Mouse (Mus musculus) lung, postnatal 0 days (tissue): ENCODE results near the gene Arxes1. TPM values are rescaled to one million over a fixed set of nuclear protein-coding genes. Genes with fewer than 3 reads are reported as not detected.

ENCODE experiments used
- ATAC-seq: fragments of 200-750 bp; cut with Nextera tagmentation; 2 replicates; pipeline ENCODE4 v1.8.0; 2017; ENCODE audit warnings: moderate library complexity
- DNase-seq: peaks from one replicate; pipeline ENCODE4 v3.0.0-alpha.2; 2016; ENCODE audit warnings: low spot score
- H3K27ac ChIP-seq: fragments of 300-500 bp; sonication (generic); 2 replicates; pipeline ENCODE4 v1.5.1; 2014; ENCODE audit warnings: antibody characterized with exemption, mild to moderate bottlenecking, low read length, mixed read lengths
- H3K27me3 ChIP-seq: fragments of 300-500 bp; sonication (generic); replicated peaks from 2 replicates; pipeline ENCODE4 v1.6.1; 2014; ENCODE audit warnings: low read length, mixed read lengths; ENCODE audit not compliant: insufficient read depth
- H3K36me3 ChIP-seq: fragments of 300-500 bp; sonication (generic); 2 replicates; pipeline ENCODE4 v1.6.1; 2014; ENCODE audit warnings: low read length, mixed read lengths; ENCODE audit not compliant: insufficient read depth
- H3K4me1 ChIP-seq: fragments of 300-500 bp; sonication (generic); 2 replicates; pipeline ENCODE4 v1.6.1; 2014; ENCODE audit warnings: antibody characterized with exemption, low read depth, low read length, mixed read lengths; ENCODE audit not compliant: insufficient read depth
- H3K4me2 ChIP-seq: fragments of 300-500 bp; sonication (generic); replicated peaks from 2 replicates; pipeline ENCODE4 v1.6.1; 2014; ENCODE audit warnings: low read depth, mild to moderate bottlenecking, low read length, moderate library complexity, mixed read lengths
- H3K4me3 ChIP-seq: fragments of 300-500 bp; sonication (generic); 2 replicates; pipeline ENCODE4 v1.5.1; 2014; ENCODE audit warnings: low read depth, low read length
- H3K9ac ChIP-seq: fragments of 300-500 bp; sonication (generic); replicated peaks from 2 replicates; pipeline ENCODE4 v1.6.1; 2014; ENCODE audit warnings: low read depth, mild to moderate bottlenecking
- H3K9me3 ChIP-seq: fragments of 300-500 bp; sonication (generic); 2 replicates; pipeline ENCODE4 v1.6.1; 2016; ENCODE audit warnings: low read length, mixed read lengths
- CTCF ChIP-seq: IDR thresholded peaks from 2 replicates; pipeline ENCODE4 v1.5.1; 2016; ENCODE audit warnings: antibody characterized with exemption, mild to moderate bottlenecking
- EP300 ChIP-seq: IDR thresholded peaks from 2 replicates; pipeline ENCODE4 v1.6.1; 2016; ENCODE audit warnings: antibody characterized with exemption, mild to moderate bottlenecking, control low read depth
- WGBS: fragments of 180-500 bp; shearing (Covaris S2); extraction: QIAGEN DNeasy Blood & Tissue Kit; methylation state at CpG from one replicate; pipeline ENCODE4 v1.1.7; 2014; 5-methylcytosine and 5-hydroxymethylcytosine counted together
- polyA plus RNA-seq: library from polyadenylated mRNA; unstranded; fragments of >200 nt; fragmentation: Nextera tagmentation; extraction: Ambion mirVana; gene quantifications from 2 replicates; pipeline ENCODE4 v1.2.1, GENCODE M21; 2015

Gene Arxes1
- polyA plus RNA-seq, 1 experiment from 2014 or later, result 5.6 TPM

- Histone ChIP-seq H3K9ac (no peak overlapping the region), H3K27ac (no peak overlapping the region), H3K4me1 (no peaks in the 10 kb centered on the region), H3K4me2 (no peak overlapping the region), H3K27me3 (no peaks in the 10 kb centered on the region), H3K36me3 (no peaks in the 10 kb centered on the region), H3K9me3 (no peaks in the 10 kb centered on the region), H3K4me3 (no peak overlapping the region)
- TF ChIP-seq CTCF (no peak), EP300 (no peak)
- DNase-seq, result no peak
- ATAC-seq, result no peak
- WGBS, result 44% methylated on average over 5 of the region's 5 CpGs
Observed at GRCm38 (mm10) chrX:136007199-136007843, 25.8 kb upstream of the Arxes1 start.

- Histone ChIP-seq H3K36me3 (no peaks in the 10 kb centered on the region), H3K4me2 (no peak overlapping the region), H3K4me3 (no peak overlapping the region), H3K4me1 (no peaks in the 10 kb centered on the region), H3K27me3 (no peaks in the 10 kb centered on the region), H3K9ac (no peak overlapping the region), H3K9me3 (no peaks in the 10 kb centered on the region), H3K27ac (no peak overlapping the region)
- peak; percentile 23 for DNase-seq
- no peak for TF ChIP-seq CTCF
- TF ChIP-seq EP300, result no peak
- ATAC-seq, result peak; percentile 41
- WGBS, result 13% methylated on average over 2 of the region's 2 CpGs
Observed at GRCm38 (mm10) chrX:136014392-136014791, 18.8 kb upstream of the Arxes1 start.

DNA sequence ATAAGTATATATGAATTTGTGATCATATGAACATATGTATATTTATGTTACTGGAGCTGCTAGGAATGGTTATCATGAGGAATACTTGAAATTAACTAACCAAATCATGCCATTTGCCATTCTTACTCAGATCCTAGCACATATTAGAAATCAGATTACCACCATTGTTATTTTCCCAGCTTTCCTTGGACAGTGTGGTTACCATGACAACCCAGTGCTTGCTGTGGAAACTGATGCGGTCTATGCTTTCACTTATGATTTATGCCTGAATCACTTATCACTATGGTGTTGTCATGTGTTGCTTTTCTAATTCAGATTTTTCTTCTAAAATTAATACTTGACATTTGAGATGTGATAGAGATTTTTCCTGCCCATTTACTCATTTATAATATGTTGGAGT lies 2.8 kb upstream of the Arxes1 start:
- WGBS, result 47% methylated on average over 1 of the region's 1 CpGs
- Histone ChIP-seq H3K4me2 (no peak overlapping the region), H3K36me3 (no peaks in the 10 kb centered on the region), H3K4me1 (no peaks in the 10 kb centered on the region), H3K9ac (no peak overlapping the region), H3K4me3 (no peak overlapping the region), H3K27ac (no peak overlapping the region), H3K27me3 (no peaks in the 10 kb centered on the region), H3K9me3 (no peaks in the 10 kb centered on the region)
- DNase-seq (no peak), ATAC-seq (no peak)
- TF ChIP-seq CTCF (no peak), EP300 (no peak)

- H3K9ac ChIP-seq, result no peak overlapping the region
- TF ChIP-seq CTCF (no peak), EP300 (no peak)
Observed at GRCm38 (mm10) chrX:136043726-136044125, 10.6 kb downstream of the Arxes1 start.

DNA sequence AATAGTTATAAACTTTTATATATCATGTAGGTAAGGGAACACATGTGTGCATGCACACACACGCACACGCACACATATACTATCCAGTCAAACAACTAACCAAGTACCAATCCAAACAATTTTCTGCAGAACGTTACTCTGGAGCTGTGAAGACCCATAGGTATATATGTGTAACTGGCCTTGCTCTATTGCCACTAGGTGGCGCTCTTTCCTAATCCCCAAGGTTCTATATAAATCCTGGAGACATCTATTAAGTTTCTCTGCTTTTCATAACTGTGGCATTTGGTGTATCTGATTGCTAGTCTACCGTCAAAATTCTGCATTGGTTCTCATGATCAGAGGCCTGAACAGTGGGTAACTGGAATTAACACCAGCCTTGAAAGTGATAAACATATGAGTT lies 14.4 kb downstream of the Arxes1 start:
- H3K4me2 ChIP-seq, result no peak overlapping the region
- no peak for TF ChIP-seq EP300
- peak; percentile 77 for TF ChIP-seq CTCF
- DNase-seq (peak; percentile 75), ATAC-seq (peak; percentile 52; the same call in 1 of the 2 replicates)
- no peak overlapping the region for H3K4me3 ChIP-seq
- no peaks in the 10 kb centered on the region for H3K27me3 ChIP-seq
- WGBS, result 14% methylated on average over 5 of the region's 5 CpGs
- H3K36me3 ChIP-seq, result no peaks in the 10 kb centered on the region
- H3K9me3 ChIP-seq, result no peaks in the 10 kb centered on the region
- H3K4me1 ChIP-seq, result no peaks in the 10 kb centered on the region
- H3K9ac ChIP-seq, result no peak overlapping the region
- H3K27ac ChIP-seq, result no peak overlapping the region

More at GRCm38 (mm10) chrX:136043726-136044125, 10.6 kb downstream of the Arxes1 start:
- ATAC-seq (no peak), DNase-seq (no peak)
- Histone ChIP-seq H3K4me3 (no peak overlapping the region), H3K4me1 (no peaks in the 10 kb centered on the region), H3K4me2 (no peak overlapping the region), H3K9me3 (no peaks in the 10 kb centered on the region), H3K27ac (no peak overlapping the region), H3K27me3 (no peaks in the 10 kb centered on the region), H3K36me3 (no peaks in the 10 kb centered on the region)
- whole genome bisulfite sequencing, result 85% methylated on average over 1 of the region's 1 CpGs

DNA sequence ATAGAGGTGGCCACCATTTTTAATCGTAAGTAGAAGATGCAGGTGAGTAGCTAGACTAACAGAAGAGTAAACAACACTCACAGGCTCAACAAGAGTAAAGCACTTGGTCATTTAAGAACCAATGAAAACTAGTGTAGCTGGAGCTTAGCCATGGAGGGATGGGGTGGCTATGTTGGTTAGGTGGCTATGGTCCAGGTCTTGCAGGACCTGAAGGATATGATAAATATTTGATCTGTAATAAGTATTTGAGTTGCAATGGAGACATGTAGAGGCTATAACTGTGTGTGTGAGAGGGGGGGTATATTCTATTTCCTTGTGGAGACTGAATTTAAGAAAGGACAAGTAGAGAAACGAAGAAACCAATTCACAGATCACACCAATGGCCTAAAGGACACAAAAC lies 18.1 kb downstream of the Arxes1 start:
- Histone ChIP-seq H3K36me3 (no peaks in the 10 kb centered on the region), H3K4me3 (no peak overlapping the region), H3K4me1 (no peaks in the 10 kb centered on the region), H3K9me3 (no peaks in the 10 kb centered on the region), H3K9ac (no peak overlapping the region), H3K4me2 (no peak overlapping the region), H3K27me3 (no peaks in the 10 kb centered on the region), H3K27ac (no peak overlapping the region)
- ATAC-seq (peak; percentile 76), DNase-seq (peak; percentile 29)
- 56% methylated on average over 2 of the region's 2 CpGs for WGBS
- no peak for TF ChIP-seq CTCF
- no peak for TF ChIP-seq EP300
